Mouse (Mus musculus): ENCODE results near the gene Hhipl1.

Gene Hhipl1

GRCm38 (mm10) chr12:108278221-108278918 is 27.7 kb upstream of the Hhipl1 start:
- DNase-seq, result no peak

GRCm38 (mm10) chr12:108284455-108285224 is 21.4 kb upstream of the Hhipl1 start:
- peak; percentile 40 for DNase-seq

- DNase-seq, result no peak
Measured at GRCm38 (mm10) chr12:108285225-108286011, 20.7 kb upstream of the Hhipl1 start.

- no peak for DNase-seq
Measured at GRCm38 (mm10) chr12:108286381-108286780, 19.7 kb upstream of the Hhipl1 start.

- DNase-seq, result no peak
Measured at GRCm38 (mm10) chr12:108287011-108287410, 19.1 kb upstream of the Hhipl1 start.

- no peak for DNase-seq
Measured at GRCm38 (mm10) chr12:108288127-108288880, 17.8 kb upstream of the Hhipl1 start.

- DNase-seq, result peak; percentile 55
Measured at GRCm38 (mm10) chr12:108292419-108292818, 13.7 kb upstream of the Hhipl1 start.

GRCm38 (mm10) chr12:108292957-108293356 is 13.1 kb upstream of the Hhipl1 start:
- peak; percentile 85 for DNase-seq

- peak; percentile 36 for DNase-seq
Measured at GRCm38 (mm10) chr12:108294620-108295019, 11.4 kb upstream of the Hhipl1 start.

- peak; percentile 29 for DNase-seq
Measured at GRCm38 (mm10) chr12:108297033-108297432, 9.0 kb upstream of the Hhipl1 start.

- no peak for DNase-seq
Measured at GRCm38 (mm10) chr12:108301006-108301405, 5.1 kb upstream of the Hhipl1 start.

- DNase-seq, result peak; percentile 76
Measured at GRCm38 (mm10) chr12:108303778-108304365, 2.2 kb upstream of the Hhipl1 start.

- no peak for DNase-seq
Measured at GRCm38 (mm10) chr12:108305172-108305571, 898 bp upstream of the Hhipl1 start.

- peak; percentile 81 for DNase-seq
Measured at GRCm38 (mm10) chr12:108307553-108307952, 1.5 kb downstream of the Hhipl1 start.

- peak; percentile 86 for DNase-seq
Measured at GRCm38 (mm10) chr12:108308363-108308856, 2.3 kb downstream of the Hhipl1 start.

GRCm38 (mm10) chr12:108309116-108309794 is 3.2 kb downstream of the Hhipl1 start:
- DNase-seq, result peak; percentile 84

- no peak for DNase-seq
Measured at GRCm38 (mm10) chr12:108310041-108310440, 4.0 kb downstream of the Hhipl1 start.

GRCm38 (mm10) chr12:108310456-108311027 is 4.5 kb downstream of the Hhipl1 start:
- DNase-seq, result no peak

GRCm38 (mm10) chr12:108311741-108312290 is 5.7 kb downstream of the Hhipl1 start:
- no peak for DNase-seq

GRCm38 (mm10) chr12:108312432-108312851 is 6.4 kb downstream of the Hhipl1 start:
- peak; percentile 71 for DNase-seq
